Mouse (Mus musculus) liver, embryonic 11.5 days (tissue): ENCODE data around the gene Kmt5a. TPM values are rescaled to one million over a fixed set of nuclear protein-coding genes. Genes with fewer than 3 reads are reported as not detected.
"Not testable (repeated sequence)": the region's sequence is repeated elsewhere in the genome, so short reads cannot be mapped to it uniquely, and the experiment has no call there.

Experiments used
- ATAC-seq: fragments of 200-750 bp; cut with Nextera tagmentation; replicated peaks from 2 replicates; pipeline ENCODE4 v1.8.0; 2017; ENCODE audit warnings: moderate number of reproducible peaks, mild to moderate bottlenecking, moderate TSS enrichment, moderate library complexity; ENCODE audit not compliant: low FRiP score
- DNase-seq: peaks from one replicate; pipeline ENCODE4 v3.0.0-alpha.2; 2017; ENCODE audit warnings: low spot score
- H3K27ac ChIP-seq: fragments of 300-500 bp; sonication (generic); 2 replicates; pipeline ENCODE4 v1.5.1; 2014; ENCODE audit warnings: mild to moderate bottlenecking, low read depth, low read length, control low read depth
- H3K27me3 ChIP-seq: fragments of 300-500 bp; sonication (generic); replicated peaks from 2 replicates; pipeline ENCODE4 v1.6.1; 2014; ENCODE audit warnings: low read length, mixed read lengths; ENCODE audit not compliant: control insufficient read depth, insufficient read depth
- H3K36me3 ChIP-seq: fragments of 300-500 bp; sonication (generic); 2 replicates; pipeline ENCODE4 v1.6.1; 2014; ENCODE audit warnings: mild to moderate bottlenecking, low read length, moderate library complexity, mixed read lengths; ENCODE audit not compliant: control insufficient read depth, insufficient read depth
- H3K4me1 ChIP-seq: fragments of 300-500 bp; sonication (generic); replicated peaks from 2 replicates; pipeline ENCODE4 v1.6.1; 2014; ENCODE audit warnings: low read length, mixed read lengths; ENCODE audit not compliant: control insufficient read depth, insufficient read depth
- H3K4me2 ChIP-seq: fragments of 300-500 bp; sonication (generic); 2 replicates; pipeline ENCODE4 v1.6.1; 2014; ENCODE audit warnings: mild to moderate bottlenecking, control low read depth, moderate library complexity
- H3K4me3 ChIP-seq: fragments of 300-500 bp; sonication (generic); 2 replicates; pipeline ENCODE4 v1.5.1; 2014; ENCODE audit warnings: low read depth, low read length, control low read depth
- H3K9ac ChIP-seq: fragments of 300-500 bp; sonication (generic); 2 replicates; pipeline ENCODE4 v1.6.1; 2014; ENCODE audit warnings: low read depth, low read length, control low read depth
- H3K9me3 ChIP-seq: fragments of 300-500 bp; sonication (generic); 2 replicates; pipeline ENCODE4 v1.6.1; 2016; ENCODE audit warnings: low read length, inconsistent platforms, mixed read lengths; ENCODE audit not compliant: control insufficient read depth
- WGBS: fragments of 180-500 bp; shearing (Covaris S2); extraction: QIAGEN DNeasy Blood & Tissue Kit; methylation state at CpG from one replicate; pipeline ENCODE4 v1.1.7; 2014; 5-methylcytosine and 5-hydroxymethylcytosine counted together
- polyA plus RNA-seq: library from polyadenylated mRNA; unstranded; fragments of >200 nt; fragmentation: Nextera tagmentation; extraction: Ambion mirVana; gene quantifications from 2 replicates; pipeline ENCODE4 v1.2.1, GENCODE M21; 2014

Gene Kmt5a
- polyA plus RNA-seq, 1 experiment from 2014 or later, result 145 TPM

GRCm38 (mm10) chr5:124496614-124497514 lies 57.1 kb downstream of the Kmt5a start:
- Histone ChIP-seq H3K36me3 (peaks cover 5% of the 10 kb centered on the region), H3K27me3 (no peaks in the 10 kb centered on the region), H3K4me3 (no peak overlapping the region), H3K4me1 (peaks cover 20% of the 10 kb centered on the region), H3K4me2 (peak overlapping the region; percentile 42; the same call in 1 of the 2 replicates), H3K9ac (no peak overlapping the region), H3K9me3 (no peaks in the 10 kb centered on the region), H3K27ac (no peak overlapping the region)
- no peak for DNase-seq
- WGBS, result 50% methylated on average over 15 of the region's 15 CpGs
- no peak for ATAC-seq

- DNase-seq (no peak), ATAC-seq (no peak)
- H3K4me3 ChIP-seq, result no peak overlapping the region
- peak overlapping the region; percentile 45; the same call in 1 of the 2 replicates for H3K27ac ChIP-seq
- 42% methylated on average over 9 of the region's 9 CpGs for WGBS
- no peaks in the 10 kb centered on the region for H3K27me3 ChIP-seq
- peak overlapping the region; percentile 10 for H3K4me2 ChIP-seq
- no peaks in the 10 kb centered on the region for H3K9me3 ChIP-seq
- peaks cover 20% of the 10 kb centered on the region for H3K4me1 ChIP-seq
- H3K9ac ChIP-seq, result no peak overlapping the region
- peaks cover 5% of the 10 kb centered on the region for H3K36me3 ChIP-seq
Observed at GRCm38 (mm10) chr5:124498221-124498876, 58.6 kb downstream of the Kmt5a start.

GRCm38 (mm10) chr5:124499001-124499400 lies 59.3 kb downstream of the Kmt5a start:
- 35% methylated on average over 5 of the region's 5 CpGs for WGBS
- H3K4me3 ChIP-seq, result no peak overlapping the region
- ATAC-seq (peak; percentile 61; the same call in 1 of the 2 replicates), DNase-seq (no peak)
- H3K36me3 ChIP-seq, result peaks cover 5% of the 10 kb centered on the region
- H3K27ac ChIP-seq, result no peak overlapping the region
- H3K9ac ChIP-seq, result no peak overlapping the region
- H3K4me1 ChIP-seq, result peaks cover 20% of the 10 kb centered on the region
- H3K27me3 ChIP-seq, result no peaks in the 10 kb centered on the region
- no peak overlapping the region; the same call in 1 of the 2 replicates for H3K4me2 ChIP-seq
- H3K9me3 ChIP-seq, result no peaks in the 10 kb centered on the region

GRCm38 (mm10) chr5:124500037-124500436 lies 60.3 kb downstream of the Kmt5a start:
- 76% methylated on average over 2 of the region's 4 CpGs for WGBS
- peaks cover 20% of the 10 kb centered on the region for H3K4me1 ChIP-seq
- not testable (repeated sequence) for H3K9me3 ChIP-seq, H3K9ac ChIP-seq, DNase-seq, ATAC-seq, H3K4me2 ChIP-seq, H3K27me3 ChIP-seq, H3K4me3 ChIP-seq, H3K36me3 ChIP-seq, H3K27ac ChIP-seq

- 86% methylated on average over 3 of the region's 3 CpGs for WGBS
- ATAC-seq, result no peak
Observed at GRCm38 (mm10) chr5:124500573-124500972, 60.8 kb downstream of the Kmt5a start.

GRCm38 (mm10) chr5:124501541-124501940 lies 61.8 kb downstream of the Kmt5a start:
- 83% methylated on average over 10 of the region's 10 CpGs for WGBS
- no peak overlapping the region for H3K4me3 ChIP-seq
- DNase-seq, result no peak
- no peak overlapping the region for H3K9ac ChIP-seq
- no peak for ATAC-seq
- H3K4me1 ChIP-seq, result peaks cover 20% of the 10 kb centered on the region
- H3K9me3 ChIP-seq, result no peaks in the 10 kb centered on the region
- no peak overlapping the region for H3K27ac ChIP-seq
- H3K4me2 ChIP-seq, result no peak overlapping the region
- H3K27me3 ChIP-seq, result no peaks in the 10 kb centered on the region
- peaks cover 5% of the 10 kb centered on the region for H3K36me3 ChIP-seq

More at GRCm38 (mm10) chr5:124500573-124500972, 60.8 kb downstream of the Kmt5a start:
- Histone ChIP-seq H3K36me3 (peaks cover 5% of the 10 kb centered on the region), H3K9me3 (no peaks in the 10 kb centered on the region), H3K9ac (no peak overlapping the region), H3K27ac (no peak overlapping the region), H3K4me1 (peaks cover 20% of the 10 kb centered on the region), H3K27me3 (no peaks in the 10 kb centered on the region), H3K4me2 (no peak overlapping the region), H3K4me3 (no peak overlapping the region)
- no peak for DNase-seq

GRCm38 (mm10) chr5:124503742-124504141 lies 64.0 kb downstream of the Kmt5a start:
- ATAC-seq (no peak), DNase-seq (no peak)
- Histone ChIP-seq H3K9me3 (no peaks in the 10 kb centered on the region), H3K4me2 (no peak overlapping the region), H3K9ac (no peak overlapping the region), H3K27me3 (no peaks in the 10 kb centered on the region), H3K4me3 (no peak overlapping the region), H3K4me1 (peaks cover 7% of the 10 kb centered on the region), H3K36me3 (peaks cover 5% of the 10 kb centered on the region), H3K27ac (no peak overlapping the region)
- WGBS, result 60% methylated on average over 14 of the region's 14 CpGs

- Histone ChIP-seq H3K27me3 (no peaks in the 10 kb centered on the region), H3K9ac (no peak overlapping the region), H3K4me3 (no peak overlapping the region), H3K36me3 (peaks cover 7% of the 10 kb centered on the region; the same call in 1 of the 2 replicates), H3K4me2 (no peak overlapping the region), H3K4me1 (no peaks in the 10 kb centered on the region), H3K27ac (no peak overlapping the region), H3K9me3 (no peaks in the 10 kb centered on the region)
- DNase-seq (no peak), ATAC-seq (no peak)
- WGBS, result 90% methylated on average over 4 of the region's 4 CpGs
Observed at GRCm38 (mm10) chr5:124505235-124505634, 65.5 kb downstream of the Kmt5a start.
